Mouse (Mus musculus) cortical plate, adult 2 months (tissue): Measurements from ENCODE around the gene Crk.

Experiments used
- CTCF ChIP-seq: fragments of 200-500 bp; IDR thresholded peaks from 2 replicates; pipeline ENCODE4 v1.5.1; 2011; ENCODE audit warnings: mild to moderate bottlenecking, control low read depth, low read length; ENCODE audit not compliant: insufficient read depth; ENCODE audit errors: extremely low read depth
- POLR2A ChIP-seq: fragments of 200-500 bp; IDR thresholded peaks from 2 replicates; pipeline ENCODE4 v1.6.1; 2011; ENCODE audit warnings: mild to moderate bottlenecking, low read length, control low read depth; ENCODE audit not compliant: insufficient read depth; ENCODE audit errors: extremely low read depth

DNA sequence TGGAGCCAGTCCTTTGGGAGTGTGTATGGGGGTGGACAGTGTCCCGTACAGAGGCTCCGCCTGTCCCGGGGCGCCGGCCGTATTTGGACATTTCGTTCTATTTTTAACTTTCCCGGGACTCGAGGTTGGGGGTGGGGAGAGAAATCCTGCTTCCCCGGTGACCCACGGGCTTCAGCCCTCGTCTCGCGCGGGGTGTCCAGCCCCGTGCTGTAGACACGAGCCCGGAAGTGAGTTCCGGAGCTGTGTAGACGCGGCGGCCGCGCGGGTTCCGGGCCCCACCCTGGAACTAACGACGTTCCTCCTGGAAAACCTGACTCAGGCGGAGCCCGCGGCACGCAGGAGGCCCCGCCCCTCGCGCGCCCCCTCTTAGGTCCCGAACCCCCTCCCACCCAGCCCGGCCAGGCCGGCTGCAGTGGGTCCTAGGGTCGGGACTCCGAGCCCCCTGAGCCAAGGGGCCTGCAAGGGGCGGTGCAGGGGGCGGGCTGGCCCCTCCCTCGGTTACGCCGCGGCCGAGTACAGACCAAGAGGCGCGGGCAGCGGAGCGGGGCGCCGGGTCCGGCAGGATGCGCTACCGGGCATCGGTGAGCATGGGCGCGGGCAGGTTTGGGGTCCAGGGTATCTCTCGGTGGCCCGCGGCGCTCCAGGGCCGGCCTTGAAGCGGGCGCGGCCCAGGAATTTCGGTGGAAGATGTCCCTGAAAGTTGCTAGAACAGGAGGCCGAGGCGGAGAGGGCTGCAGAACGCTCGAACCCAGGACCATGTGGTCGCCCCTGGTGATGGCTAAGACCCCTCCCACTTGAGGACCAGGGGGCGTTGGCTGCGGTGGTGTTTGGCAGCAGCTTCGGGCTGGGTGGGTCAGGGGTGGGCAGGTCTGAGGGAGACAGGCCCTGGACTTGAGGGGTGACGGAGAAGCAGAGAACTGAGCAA, 23.2 kb upstream of the Crk start:
- TF ChIP-seq CTCF (no peak), POLR2A (no peak)
